Mouse (Mus musculus): ENCODE data around the gene Thsd7b. TPM values are rescaled to one million over a fixed set of nuclear protein-coding genes. Genes with fewer than 3 reads are reported as not detected.
"Not testable (repeated sequence)": the region's sequence is repeated elsewhere in the genome, so short reads cannot be mapped to it uniquely, and the experiment has no call there.

Gene Thsd7b
- total RNA-seq, 4 experiments from 2014 or later, result 0.19 to 0.46 (median 0.41) TPM

- DNase-seq (ENCODE audit: low spot score in 2 of 2), result no peak
These were observed 565.4 kb downstream of the Thsd7b start for GRCm38 (mm10) chr1:129838486-129838885.

DNA sequence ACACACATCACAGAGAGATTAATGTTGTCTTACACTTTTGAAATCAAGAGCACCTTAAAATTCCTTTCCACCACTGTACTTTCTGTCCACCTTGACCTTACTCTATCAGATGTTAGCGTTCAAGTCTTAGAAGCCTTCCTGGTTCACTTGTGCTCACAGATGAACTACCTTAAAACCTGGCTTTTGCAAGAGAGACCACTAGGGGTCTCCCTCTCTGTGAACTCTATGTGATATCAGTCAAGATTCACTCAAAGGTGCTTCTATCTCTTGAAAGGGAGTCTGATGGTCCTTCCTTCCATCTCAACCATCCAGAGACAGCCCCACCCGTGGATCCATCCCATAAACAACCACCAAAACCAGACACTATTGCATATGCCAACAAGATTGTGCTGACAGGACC lies 570.3 kb downstream of the Thsd7b start:
- no peak for DNase-seq (ENCODE audit: low spot score in 2 of 2)

- DNase-seq (ENCODE audit: low spot score in 2 of 2), result no peak
These were observed 577.0 kb downstream of the Thsd7b start for GRCm38 (mm10) chr1:129850007-129850564.

DNA sequence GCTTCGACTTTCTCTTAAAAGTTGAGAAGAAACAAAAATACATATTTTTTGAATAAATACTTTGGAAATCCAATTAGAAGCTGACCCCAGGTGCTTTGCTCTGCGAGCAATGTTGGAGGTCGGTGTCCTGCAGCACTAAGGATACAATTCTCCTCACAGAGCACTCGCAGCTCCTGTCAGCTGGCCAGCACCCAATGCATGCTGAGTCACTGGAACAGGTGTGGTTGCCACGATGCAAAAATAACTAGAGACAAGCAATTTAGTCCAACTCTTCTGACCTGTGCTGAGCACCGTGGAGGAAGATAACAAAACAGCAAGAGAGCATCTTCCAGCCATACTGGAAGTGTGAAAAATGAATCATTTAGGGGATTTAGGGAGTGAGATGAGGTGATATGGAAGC lies 594.6 kb downstream of the Thsd7b start:
- peak; percentile 5 to 59 for DNase-seq (ENCODE audit: low spot score in 2 of 2)

DNA sequence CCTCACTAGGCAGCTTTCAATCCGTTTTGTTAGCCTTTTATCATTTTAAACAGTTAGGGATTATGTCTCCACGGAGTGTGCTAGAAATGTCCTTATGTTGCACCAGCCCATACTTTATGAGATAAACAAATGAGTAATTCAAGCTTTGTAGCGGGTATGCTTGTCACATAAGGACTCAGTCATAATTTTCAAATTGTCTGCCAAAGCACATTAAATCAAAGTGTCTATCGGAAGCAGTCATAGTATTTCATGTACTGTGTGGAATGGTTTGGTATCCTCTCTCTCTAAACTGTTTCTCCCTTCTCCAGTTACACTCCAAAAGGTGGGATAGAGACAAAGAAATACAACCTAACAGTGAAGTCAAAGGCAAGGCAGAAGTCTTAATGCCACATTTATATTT lies 601.3 kb downstream of the Thsd7b start:
- DNase-seq (ENCODE audit: low spot score in 2 of 2), result no peak

GRCm38 (mm10) chr1:129887861-129888260 lies 614.8 kb downstream of the Thsd7b start:
- DNase-seq (ENCODE audit: low spot score in 2 of 2), result no peak

GRCm38 (mm10) chr1:129898121-129898520 lies 625.0 kb downstream of the Thsd7b start:
- no peak for DNase-seq (ENCODE audit: low spot score in 2 of 2)

DNA sequence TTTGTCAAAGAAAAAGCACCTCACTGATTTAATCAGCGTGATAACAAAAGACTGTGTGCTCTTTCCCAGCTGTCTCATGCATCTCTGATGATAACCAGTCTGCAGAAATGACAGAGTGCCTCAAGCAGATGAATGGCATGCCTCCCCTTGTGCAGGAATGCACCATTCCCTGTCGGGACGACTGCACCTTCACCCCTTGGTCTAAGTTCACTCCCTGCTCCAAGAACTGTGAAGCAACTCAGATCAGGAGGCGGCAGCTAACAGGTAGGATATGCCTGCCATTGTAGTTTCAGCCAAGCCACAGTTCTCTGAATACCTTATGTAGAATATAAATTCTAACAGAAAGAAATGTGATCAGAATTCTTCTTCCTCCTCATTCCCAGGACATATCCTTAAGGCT lies 642.4 kb downstream of the Thsd7b start:
- no peak for DNase-seq (ENCODE audit: low spot score in 2 of 2)

GRCm38 (mm10) chr1:129917568-129917967 lies 644.5 kb downstream of the Thsd7b start:
- no peak for DNase-seq (ENCODE audit: low spot score in 2 of 2)

- DNase-seq (ENCODE audit: low spot score in 2 of 2), result no peak
These were observed 646.3 kb downstream of the Thsd7b start for GRCm38 (mm10) chr1:129919385-129919784.

GRCm38 (mm10) chr1:129931003-129931402 lies 657.9 kb downstream of the Thsd7b start:
- DNase-seq (ENCODE audit: low spot score in 2 of 2), result no peak

- no peak for DNase-seq (ENCODE audit: low spot score in 2 of 2)
These were observed 670.0 kb downstream of the Thsd7b start for GRCm38 (mm10) chr1:129943116-129943515.

DNA sequence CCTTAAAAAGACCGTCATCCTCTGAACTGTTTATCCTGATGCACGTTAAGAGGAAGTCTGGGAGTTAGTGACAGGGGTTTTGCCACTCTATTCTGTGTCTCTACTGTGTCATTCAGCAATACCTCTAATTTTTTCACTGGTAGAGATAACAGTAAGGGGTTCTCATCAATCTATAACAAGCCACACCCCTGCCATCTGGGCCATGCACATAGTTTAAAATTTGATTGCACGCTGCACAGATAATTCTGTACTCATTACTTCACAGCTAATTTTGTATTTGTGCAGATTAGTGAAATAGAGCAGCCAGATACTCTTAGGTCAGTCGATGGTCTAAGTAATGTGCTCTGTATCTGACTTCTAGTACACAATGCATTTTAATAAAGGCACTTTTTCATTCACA lies 673.9 kb downstream of the Thsd7b start:
- DNase-seq (ENCODE audit: low spot score in 2 of 2), result no peak

- DNase-seq (ENCODE audit: low spot score in 2 of 2), result no peak
These were observed 682.4 kb downstream of the Thsd7b start for GRCm38 (mm10) chr1:129955478-129955877.

DNA sequence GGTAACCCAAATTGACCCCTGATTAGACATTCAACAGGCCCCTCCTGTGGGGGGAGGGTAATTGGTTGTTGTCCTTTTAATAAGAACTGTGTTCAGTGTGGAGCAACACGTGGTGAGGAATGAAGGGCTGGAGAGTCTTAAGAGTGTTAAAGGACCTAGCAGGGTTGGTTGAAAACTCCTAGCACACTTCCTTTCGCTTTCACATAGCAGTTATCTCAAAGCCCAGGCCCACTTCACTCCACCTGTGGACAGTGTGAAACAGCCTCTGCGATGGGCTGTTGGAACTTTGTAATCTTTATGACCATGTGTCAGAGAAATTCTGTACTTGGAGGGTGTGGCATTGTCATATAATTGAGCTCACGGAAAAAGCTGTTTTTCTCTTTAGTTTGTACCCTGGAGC lies 683.5 kb downstream of the Thsd7b start:
- no peak for DNase-seq (ENCODE audit: low spot score in 2 of 2)

DNA sequence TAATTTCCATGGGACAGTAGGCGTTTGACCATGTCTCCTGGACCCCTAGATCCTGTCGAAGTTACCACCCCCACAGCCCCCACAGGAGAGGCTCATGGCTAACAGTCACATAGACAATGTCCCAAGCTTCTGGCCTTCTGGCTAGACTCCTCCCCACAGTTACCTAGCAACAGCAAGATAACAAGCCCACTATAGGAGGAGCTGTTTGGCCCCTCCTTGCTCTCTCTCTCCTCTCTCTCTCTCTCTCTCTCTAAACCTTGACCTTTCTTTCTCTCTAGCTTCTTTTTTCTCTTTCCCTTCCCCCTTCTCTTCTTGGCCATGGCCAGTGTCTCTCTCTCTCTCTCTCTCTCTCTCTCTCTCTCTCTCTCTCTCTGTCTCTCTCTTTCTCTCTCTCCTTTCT lies 686.2 kb downstream of the Thsd7b start:
- DNase-seq (ENCODE audit: low spot score in 2 of 2), result not testable (repeated sequence)

DNA sequence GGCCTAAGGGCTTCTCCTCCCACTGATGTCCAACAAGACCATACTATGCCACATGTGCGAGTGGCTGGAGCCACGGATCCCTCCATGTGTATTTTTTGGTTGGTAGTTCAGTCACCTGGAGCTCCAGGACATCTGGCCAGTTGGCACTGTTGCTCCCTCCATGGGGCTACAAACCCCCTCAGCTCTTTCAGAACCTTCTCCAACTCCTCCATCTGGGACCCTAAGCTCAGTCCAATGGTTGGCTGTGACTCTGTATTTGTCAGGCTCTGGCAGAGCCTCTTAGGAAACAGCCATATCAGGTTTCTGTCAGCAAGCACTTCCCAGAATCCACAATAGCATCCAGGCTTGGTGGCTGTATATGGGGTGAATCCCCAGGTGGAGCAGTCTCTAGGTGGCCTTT lies 690.1 kb downstream of the Thsd7b start:
- no peak for DNase-seq (ENCODE audit: low spot score in 2 of 2)

- not testable (repeated sequence) for DNase-seq (ENCODE audit: low spot score in 2 of 2)
These were observed 716.1 kb downstream of the Thsd7b start for GRCm38 (mm10) chr1:129989247-129989646.

- DNase-seq (ENCODE audit: low spot score in 2 of 2), result no peak
These were observed 717.7 kb downstream of the Thsd7b start for GRCm38 (mm10) chr1:129990821-129991220.

DNA sequence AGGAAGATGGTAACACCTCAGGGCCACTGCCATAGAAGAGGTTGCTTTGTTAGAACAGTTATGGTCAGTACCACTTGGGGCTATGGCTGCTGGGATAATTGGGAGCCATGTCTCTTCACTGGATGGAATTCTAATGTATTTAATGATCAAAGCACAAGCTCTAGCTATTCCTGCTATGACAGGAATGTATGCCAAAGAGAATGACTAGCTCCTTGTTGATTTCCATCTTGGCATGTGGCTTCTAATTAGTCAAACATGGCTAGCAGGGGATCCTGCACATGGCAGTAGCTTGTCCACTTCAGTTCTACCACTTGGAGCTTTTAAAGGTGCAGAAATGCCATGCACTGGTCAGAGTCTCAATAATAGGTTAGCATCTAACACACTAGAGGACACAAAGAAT lies 781.9 kb downstream of the Thsd7b start:
- DNase-seq (ENCODE audit: low spot score in 2 of 2), result no peak

DNA sequence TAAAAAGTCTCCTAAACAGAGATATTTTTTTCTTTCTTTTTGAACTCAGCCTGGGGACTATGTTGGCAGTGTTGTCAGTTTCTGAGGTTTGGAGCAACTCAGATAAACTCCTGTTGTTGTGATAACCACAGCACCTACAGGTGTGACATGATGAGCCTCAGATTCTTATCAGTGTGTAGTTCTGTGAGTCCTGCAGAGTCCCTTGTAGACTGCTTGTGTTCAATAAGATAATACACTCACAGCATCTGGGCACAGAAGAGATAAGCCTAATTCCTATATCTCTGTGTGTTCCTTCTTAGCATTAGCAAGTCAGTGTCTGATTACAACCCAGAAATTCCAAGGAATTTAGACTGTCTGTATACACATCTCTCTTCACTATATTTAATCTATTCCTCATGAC lies 789.0 kb downstream of the Thsd7b start:
- DNase-seq (ENCODE audit: low spot score in 2 of 2), result no peak

- DNase-seq (ENCODE audit: low spot score in 2 of 2), result no peak
These were observed 793.3 kb downstream of the Thsd7b start for GRCm38 (mm10) chr1:130066193-130066959.

GRCm38 (mm10) chr1:130083788-130084187 lies 810.7 kb downstream of the Thsd7b start:
- DNase-seq (ENCODE audit: low spot score in 2 of 2), result no peak
